Mouse (Mus musculus): Measurements from ENCODE around the gene Lamb1.

DNA sequence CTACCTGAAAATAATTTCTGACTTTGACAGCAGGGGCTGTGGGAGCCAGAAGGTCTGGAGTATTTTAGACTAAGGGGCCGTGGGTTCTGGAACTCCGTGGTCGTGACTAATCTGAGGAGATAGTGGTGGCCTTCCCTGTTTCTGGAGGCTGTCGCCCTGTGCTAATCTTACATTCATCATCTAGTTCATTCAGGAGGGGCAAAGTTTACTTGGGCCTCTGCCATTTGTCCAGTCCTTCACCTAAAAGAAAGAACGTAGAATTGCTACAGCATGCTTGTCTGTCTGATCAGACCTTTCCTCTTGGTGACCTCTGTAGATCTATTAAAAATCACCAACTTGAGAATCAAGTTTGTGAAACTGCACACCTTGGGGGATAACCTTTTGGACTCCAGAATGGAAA, 17.2 kb downstream of the Lamb1 start:
- TF ChIP-seq POLR2A (IDR thresholded peaks at IDR 0.05; ENCODE audit: low read depth, low read length) = no peak
- no peak for TF ChIP-seq CTCF (IDR thresholded peaks at IDR 0.05; ENCODE audit: extremely low read depth, insufficient read length, insufficient replicate concordance, low read depth, low read length)

Measured in small intestine, adult 2 months (tissue).